Comparison of ENCODE assay signal across 7 mouse cellular contexts in the genomic region with DNA sequence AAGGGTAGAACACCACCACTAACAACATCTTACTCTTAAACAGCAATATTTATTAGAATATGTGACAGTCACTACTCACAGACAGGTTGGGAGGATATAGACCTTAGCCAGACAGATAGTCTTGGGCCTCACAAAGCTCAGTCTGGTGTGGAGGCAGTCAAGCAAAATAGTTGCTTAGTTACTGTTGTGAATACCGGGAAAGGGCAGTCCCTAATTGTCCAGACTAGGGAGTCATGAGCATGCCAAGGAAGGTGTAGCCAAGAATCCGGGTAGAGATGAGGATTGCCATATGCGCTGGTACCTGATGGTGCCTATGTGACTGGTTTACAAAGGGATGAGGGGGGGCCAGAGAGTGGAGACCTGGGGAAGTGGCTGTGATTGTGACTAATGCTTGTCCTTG. TPM values are rescaled to one million over a fixed set of nuclear protein-coding genes. Genes with fewer than 3 reads are reported as not detected.
A peak's percentile ranks its signal among the peaks of the same experiment; 100 is the strongest.
DNase-seq lines count a peak whose midpoint lies in the region; ATAC-seq and TF ChIP-seq lines count a peak whose summit lies in the region.

No protein-coding gene starts in this region.

- no peak for DNase-seq in thymus, adult 2 months
- no peak for DNase-seq in thymus, postnatal 10 days (ENCODE audit: low spot score in 2 of 2)
- no peak for DNase-seq in left cerebral cortex, adult 9 months (ENCODE audit: low spot score in 2 of 2)

- TF ChIP-seq CTCF in thymus, adult 2 months (IDR thresholded peaks at IDR 0.05; ENCODE audit: borderline replicate concordance, control insufficient read depth, extremely low read depth, insufficient read depth, low read length, poor library complexity) = no peak

- no peaks in the 10 kb centered on the region for H3K9me3 ChIP-seq in embryonic facial prominence, embryonic 15.5 days (replicated peaks)
- H3K9me3 ChIP-seq in kidney, embryonic 14.5 days (ENCODE audit: control insufficient read depth, low read length) = no peaks in the 10 kb centered on the region
- H3K9me3 ChIP-seq in neural tube, embryonic 13.5 days = no peaks in the 10 kb centered on the region

- H3K4me2 ChIP-seq in embryonic facial prominence, embryonic 15.5 days (replicated peaks) = peak overlapping the region; percentile 74
- peak overlapping the region; percentile 79 for H3K4me2 ChIP-seq in kidney, embryonic 14.5 days (replicated peaks; ENCODE audit: low read depth, low read length)
- H3K4me2 ChIP-seq in neural tube, embryonic 13.5 days = peak overlapping the region; percentile 90

- no peak overlapping the region for H3K27ac ChIP-seq in thymus, adult 2 months (ENCODE audit: control insufficient read depth, insufficient read depth, low read length)
- H3K27ac ChIP-seq in embryonic facial prominence, embryonic 15.5 days (replicated peaks) = peak overlapping the region; percentile 71; the same call in 1 of the 2 replicates
- H3K27ac ChIP-seq in kidney, embryonic 14.5 days (ENCODE audit: low read depth, low read length) = 0 out of 2 replicates have a peak overlapping the region, but pooled peaks have one; percentile 65
- peak overlapping the region; percentile 79 for H3K27ac ChIP-seq in neural tube, embryonic 13.5 days (replicated peaks)

- no peak for TF ChIP-seq POLR2A in thymus, adult 2 months (IDR thresholded peaks at IDR 0.05; ENCODE audit: control insufficient read depth, extremely low read depth, insufficient read depth, low read length, poor library complexity)

- H3K27me3 ChIP-seq in thymus, adult 2 months (ENCODE audit: control insufficient read depth, insufficient read depth, low read length) = no peaks in the 10 kb centered on the region
- H3K27me3 ChIP-seq in embryonic facial prominence, embryonic 15.5 days = no peaks in the 10 kb centered on the region
- no peaks in the 10 kb centered on the region for H3K27me3 ChIP-seq in kidney, embryonic 14.5 days (ENCODE audit: control insufficient read depth, insufficient read depth, low read length)
- no peaks in the 10 kb centered on the region for H3K27me3 ChIP-seq in neural tube, embryonic 13.5 days

- peaks cover 9% of the 10 kb centered on the region for H3K4me1 ChIP-seq in thymus, adult 2 months (replicated peaks; ENCODE audit: control insufficient read depth, insufficient read depth, low read length)
- H3K4me1 ChIP-seq in embryonic facial prominence, embryonic 15.5 days = peaks cover 12% of the 10 kb centered on the region
- peaks cover 10% of the 10 kb centered on the region for H3K4me1 ChIP-seq in kidney, embryonic 14.5 days (ENCODE audit: control insufficient read depth, insufficient read depth, low read length)
- peaks cover 20% of the 10 kb centered on the region for H3K4me1 ChIP-seq in neural tube, embryonic 13.5 days (replicated peaks)

- H3K4me3 ChIP-seq in thymus, adult 2 months (ENCODE audit: control insufficient read depth, insufficient read depth, low read length) = peak overlapping the region; percentile 80
- H3K4me3 ChIP-seq in embryonic facial prominence, embryonic 15.5 days (replicated peaks) = peak overlapping the region; percentile 94
- H3K4me3 ChIP-seq in kidney, embryonic 14.5 days (ENCODE audit: low read length) = peak overlapping the region; percentile 79
- peak overlapping the region; percentile 97 for H3K4me3 ChIP-seq in neural tube, embryonic 13.5 days

- H3K36me3 ChIP-seq in thymus, adult 2 months (ENCODE audit: control insufficient read depth, insufficient read depth, low read length) = peaks cover 18% of the 10 kb centered on the region
- H3K36me3 ChIP-seq in embryonic facial prominence, embryonic 15.5 days = peaks cover 28% of the 10 kb centered on the region
- H3K36me3 ChIP-seq in kidney, embryonic 14.5 days (ENCODE audit: control insufficient read depth, insufficient read depth, low read length) = peaks cover 26% of the 10 kb centered on the region
- peaks cover 40% of the 10 kb centered on the region for H3K36me3 ChIP-seq in neural tube, embryonic 13.5 days

- 49% methylated on average over 3 of the region's 3 CpGs for WGBS in thymus, adult 2 months
- WGBS in embryonic facial prominence, embryonic 15.5 days = 44% methylated on average over 3 of the region's 3 CpGs
- 40% methylated on average over 3 of the region's 3 CpGs for WGBS in kidney, embryonic 14.5 days
- WGBS in neural tube, embryonic 13.5 days = 46% methylated on average over 3 of the region's 3 CpGs

- ATAC-seq in embryonic facial prominence, embryonic 15.5 days (ENCODE audit: insufficient number of reproducible peaks, low FRiP score, low TSS enrichment, low read depth) = no peak
- no peak for ATAC-seq in kidney, embryonic 14.5 days (ENCODE audit: low FRiP score, low TSS enrichment)
- ATAC-seq in neural tube, embryonic 13.5 days (ENCODE audit: low read depth) = no peak
- no peak for ATAC-seq in monocyte, adult 5-6 weeks (replicated peaks; ENCODE audit: insufficient number of reproducible peaks, low FRiP score, low TSS enrichment, poor library complexity, severe bottlenecking)

- H3K9ac ChIP-seq in embryonic facial prominence, embryonic 15.5 days = peak overlapping the region; percentile 76
- peak overlapping the region; percentile 69 for H3K9ac ChIP-seq in kidney, embryonic 14.5 days (ENCODE audit: low read depth, low read length)
- peak overlapping the region; percentile 88 for H3K9ac ChIP-seq in neural tube, embryonic 13.5 days

RNA-seq across cellular contexts. Expression of gene Bsdc1, which starts 0.7 kb away (rescaled TPM):
- 21.5 and 27.1 TPM in 2 replicates for polyA plus RNA-seq in thymus, adult 2 months (2012; rRNA removed)
- 31.2 and 32.4 TPM in 2 replicates for polyA plus RNA-seq in embryonic facial prominence, embryonic 15.5 days (2015; fragmentation: Nextera tagmentation; extraction: Ambion mirVana)
- 20.5 and 23.3 TPM in 2 replicates for polyA plus RNA-seq in kidney, embryonic 14.5 days (2014; fragmentation: Nextera tagmentation; extraction: Ambion mirVana)
- 34.8 and 38.1 TPM in 2 replicates for polyA plus RNA-seq in neural tube, embryonic 13.5 days (2015; fragmentation: Nextera tagmentation; extraction: Ambion mirVana)
- 52.2 to 66.3 TPM (median 52.5 TPM) in 3 replicates for total RNA-seq in monocyte, adult 5-6 weeks (2017)

RNA-seq across cellular contexts. Expression of gene Zbtb8b, which starts 21.5 kb away (rescaled TPM):
- polyA plus RNA-seq in thymus, adult 2 months (2012; rRNA removed) = 0.20 and 0.36 TPM in 2 replicates
- 1.2 and 1.3 TPM in 2 replicates for polyA plus RNA-seq in embryonic facial prominence, embryonic 15.5 days (2015; fragmentation: Nextera tagmentation; extraction: Ambion mirVana)
- polyA plus RNA-seq in kidney, embryonic 14.5 days (2014; fragmentation: Nextera tagmentation; extraction: Ambion mirVana) = 2.3 and 3.1 TPM in 2 replicates
- 10.7 and 11.1 TPM in 2 replicates for polyA plus RNA-seq in neural tube, embryonic 13.5 days (2015; fragmentation: Nextera tagmentation; extraction: Ambion mirVana)
- total RNA-seq in monocyte, adult 5-6 weeks (2017) = not detected in 3 replicates

RNA-seq across cellular contexts. Expression of gene Tssk3, which starts 28.7 kb away (rescaled TPM):
- not detected in 2 replicates for polyA plus RNA-seq in thymus, adult 2 months (2012; rRNA removed)
- polyA plus RNA-seq in embryonic facial prominence, embryonic 15.5 days (2015; fragmentation: Nextera tagmentation; extraction: Ambion mirVana) = not detected in 2 replicates
- polyA plus RNA-seq in kidney, embryonic 14.5 days (2014; fragmentation: Nextera tagmentation; extraction: Ambion mirVana) = not detected in 2 replicates
- not detected in 2 replicates for polyA plus RNA-seq in neural tube, embryonic 13.5 days (2015; fragmentation: Nextera tagmentation; extraction: Ambion mirVana)
- not detected in 3 replicates for total RNA-seq in monocyte, adult 5-6 weeks (2017)

RNA-seq across cellular contexts. Expression of gene Fam229a, which starts 28.9 kb away (rescaled TPM):
- 0.92 and 1.1 TPM in 2 replicates for polyA plus RNA-seq in thymus, adult 2 months (2012; rRNA removed)
- not detected in 2 replicates for polyA plus RNA-seq in embryonic facial prominence, embryonic 15.5 days (2015; fragmentation: Nextera tagmentation; extraction: Ambion mirVana)
- 0.39 TPM in 1 of 2 replicates, not detected in the other for polyA plus RNA-seq in kidney, embryonic 14.5 days (2014; fragmentation: Nextera tagmentation; extraction: Ambion mirVana)
- polyA plus RNA-seq in neural tube, embryonic 13.5 days (2015; fragmentation: Nextera tagmentation; extraction: Ambion mirVana) = not detected in 2 replicates
- not detected in 3 replicates for total RNA-seq in monocyte, adult 5-6 weeks (2017)

RNA-seq across cellular contexts. Expression of gene Marcksl1, which starts 51.3 kb away (rescaled TPM):
- polyA plus RNA-seq in thymus, adult 2 months (2012; rRNA removed) = 152 and 190 TPM in 2 replicates
- polyA plus RNA-seq in embryonic facial prominence, embryonic 15.5 days (2015; fragmentation: Nextera tagmentation; extraction: Ambion mirVana) = 610 and 641 TPM in 2 replicates
- 823 and 993 TPM in 2 replicates for polyA plus RNA-seq in kidney, embryonic 14.5 days (2014; fragmentation: Nextera tagmentation; extraction: Ambion mirVana)
- polyA plus RNA-seq in neural tube, embryonic 13.5 days (2015; fragmentation: Nextera tagmentation; extraction: Ambion mirVana) = 1,745 and 1,831 TPM in 2 replicates
- 11.7 to 14.4 TPM (median 14.4 TPM) in 3 replicates for total RNA-seq in monocyte, adult 5-6 weeks (2017)
